Mouse (Mus musculus) liver, embryonic 11.5 days (tissue): ENCODE data around the gene Gm32742. TPM values are rescaled to one million over a fixed set of nuclear protein-coding genes. Genes with fewer than 3 reads are reported as not detected.

Source experiments
- ATAC-seq: fragments of 200-750 bp; cut with Nextera tagmentation; replicated peaks from 2 replicates; pipeline ENCODE4 v1.8.0; 2017; ENCODE audit warnings: moderate number of reproducible peaks, mild to moderate bottlenecking, moderate TSS enrichment, moderate library complexity; ENCODE audit not compliant: low FRiP score
- DNase-seq: peaks from one replicate; pipeline ENCODE4 v3.0.0-alpha.2; 2017; ENCODE audit warnings: low spot score
- H3K27ac ChIP-seq: fragments of 300-500 bp; sonication (generic); 2 replicates; pipeline ENCODE4 v1.5.1; 2014; ENCODE audit warnings: mild to moderate bottlenecking, low read depth, low read length, control low read depth
- H3K27me3 ChIP-seq: fragments of 300-500 bp; sonication (generic); replicated peaks from 2 replicates; pipeline ENCODE4 v1.6.1; 2014; ENCODE audit warnings: low read length, mixed read lengths; ENCODE audit not compliant: control insufficient read depth, insufficient read depth
- H3K36me3 ChIP-seq: fragments of 300-500 bp; sonication (generic); 2 replicates; pipeline ENCODE4 v1.6.1; 2014; ENCODE audit warnings: mild to moderate bottlenecking, low read length, moderate library complexity, mixed read lengths; ENCODE audit not compliant: control insufficient read depth, insufficient read depth
- H3K4me1 ChIP-seq: fragments of 300-500 bp; sonication (generic); replicated peaks from 2 replicates; pipeline ENCODE4 v1.6.1; 2014; ENCODE audit warnings: low read length, mixed read lengths; ENCODE audit not compliant: control insufficient read depth, insufficient read depth
- H3K4me2 ChIP-seq: fragments of 300-500 bp; sonication (generic); 2 replicates; pipeline ENCODE4 v1.6.1; 2014; ENCODE audit warnings: mild to moderate bottlenecking, control low read depth, moderate library complexity
- H3K4me3 ChIP-seq: fragments of 300-500 bp; sonication (generic); 2 replicates; pipeline ENCODE4 v1.5.1; 2014; ENCODE audit warnings: low read depth, low read length, control low read depth
- H3K9ac ChIP-seq: fragments of 300-500 bp; sonication (generic); 2 replicates; pipeline ENCODE4 v1.6.1; 2014; ENCODE audit warnings: low read depth, low read length, control low read depth
- H3K9me3 ChIP-seq: fragments of 300-500 bp; sonication (generic); 2 replicates; pipeline ENCODE4 v1.6.1; 2016; ENCODE audit warnings: low read length, inconsistent platforms, mixed read lengths; ENCODE audit not compliant: control insufficient read depth
- WGBS: fragments of 180-500 bp; shearing (Covaris S2); extraction: QIAGEN DNeasy Blood & Tissue Kit; methylation state at CpG from one replicate; pipeline ENCODE4 v1.1.7; 2014; 5-methylcytosine and 5-hydroxymethylcytosine counted together
- polyA plus RNA-seq: library from polyadenylated mRNA; unstranded; fragments of >200 nt; fragmentation: Nextera tagmentation; extraction: Ambion mirVana; gene quantifications from 2 replicates; pipeline ENCODE4 v1.2.1, GENCODE M21; 2014

The Gm32742 gene
- polyA plus RNA-seq: 0.04 TPM in 1 of 2 replicates, not detected in the other

DNA sequence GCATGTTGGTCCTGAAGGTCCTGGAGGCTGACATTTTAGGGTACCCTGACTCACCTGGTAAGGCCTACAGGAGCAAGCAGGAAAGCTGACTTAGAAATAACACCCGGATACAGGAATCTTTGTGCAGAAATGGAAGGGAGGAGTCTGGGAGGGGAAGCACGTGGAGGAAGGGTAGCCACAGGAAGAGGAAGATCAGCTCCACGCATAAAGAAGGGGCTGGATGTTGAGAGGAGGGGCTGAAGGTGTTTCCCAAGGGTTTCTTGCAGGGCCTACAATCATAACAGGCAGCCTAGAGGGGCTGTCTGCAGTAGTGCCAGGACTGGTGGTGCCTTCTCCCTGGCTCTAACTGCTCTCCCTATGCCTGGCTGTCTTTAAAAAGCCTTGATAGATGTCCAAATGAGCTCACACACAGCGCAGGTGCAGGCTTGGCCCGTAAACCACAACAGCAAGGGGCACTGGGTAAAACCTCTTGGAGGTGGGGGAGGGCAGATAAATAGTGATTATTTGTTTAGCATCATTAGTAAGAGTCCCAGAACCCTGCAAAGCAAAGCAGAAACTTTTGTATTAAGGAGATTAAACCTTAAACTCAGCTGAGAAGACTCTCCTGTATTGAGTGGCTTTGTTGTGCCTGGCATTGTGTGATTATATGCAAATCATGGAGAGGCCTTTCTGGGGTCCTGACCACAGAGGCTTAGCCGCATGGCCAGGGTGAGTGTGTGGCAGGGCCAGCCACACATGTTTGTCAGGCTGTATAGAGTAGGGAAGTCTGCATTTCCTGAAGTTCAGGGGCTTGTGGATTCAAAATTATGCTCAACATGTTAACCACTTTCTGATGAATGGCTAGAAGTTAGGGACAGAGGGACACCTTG is at the start of gene Gm32742:
TSS of gene Gm32742 (minus strand) at position 206 of the 869 bp plus-strand sequence.
- H3K4me3 ChIP-seq: no peak within 1 kb of the TSS
- ATAC-seq: no peak

DNA sequence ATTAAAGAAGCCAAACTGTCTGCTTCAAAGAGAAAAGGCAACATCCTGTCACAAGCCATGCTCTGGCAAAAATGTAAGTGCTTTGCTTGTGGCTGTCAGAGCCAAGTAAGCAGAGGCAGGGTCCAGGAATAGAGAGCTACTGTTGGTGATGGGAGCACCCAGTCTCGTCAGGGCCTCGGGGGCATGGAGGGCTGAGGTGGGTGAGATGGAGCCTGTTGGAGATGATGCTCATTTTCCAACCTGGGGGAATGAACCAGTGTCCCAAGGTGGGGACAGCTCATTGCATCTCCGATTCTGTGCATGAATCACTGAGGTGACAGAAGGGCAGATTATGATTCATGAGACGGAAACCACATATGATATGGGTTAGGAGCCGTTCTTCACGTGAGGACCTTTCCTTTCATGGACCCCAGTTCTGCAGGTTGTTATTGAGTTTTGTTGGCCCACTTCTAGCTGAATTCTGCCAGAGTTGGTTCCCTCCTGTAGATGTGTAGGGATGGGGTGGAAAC is 48.5 kb upstream of the Gm32742 start:
- Histone ChIP-seq H3K27me3 (no peaks in the 10 kb centered on the region), H3K4me1 (no peaks in the 10 kb centered on the region), H3K36me3 (no peaks in the 10 kb centered on the region), H3K4me2 (no peak overlapping the region), H3K9ac (no peak overlapping the region), H3K27ac (no peak overlapping the region), H3K4me3 (no peak overlapping the region), H3K9me3 (no peaks in the 10 kb centered on the region)
- no peak for DNase-seq
- 87% methylated on average over 6 of the region's 6 CpGs for WGBS
- ATAC-seq: no peak

More for the DNA sequence above, at the start of gene Gm32742:
- Histone ChIP-seq H3K9ac (no peak within 1 kb of the TSS), H3K4me2 (no peak within 1 kb of the TSS), H3K27me3 (no peaks in the 10 kb centered on the region; the same call in 1 of the 2 replicates), H3K4me1 (no peaks in the 10 kb centered on the region), H3K27ac (no peak within 1 kb of the TSS), H3K9me3 (no peaks in the 10 kb centered on the region), H3K36me3 (no peaks in the 10 kb centered on the region)
- WGBS: 37% methylated on average over 6 of the region's 6 CpGs
- no peak for DNase-seq

DNA sequence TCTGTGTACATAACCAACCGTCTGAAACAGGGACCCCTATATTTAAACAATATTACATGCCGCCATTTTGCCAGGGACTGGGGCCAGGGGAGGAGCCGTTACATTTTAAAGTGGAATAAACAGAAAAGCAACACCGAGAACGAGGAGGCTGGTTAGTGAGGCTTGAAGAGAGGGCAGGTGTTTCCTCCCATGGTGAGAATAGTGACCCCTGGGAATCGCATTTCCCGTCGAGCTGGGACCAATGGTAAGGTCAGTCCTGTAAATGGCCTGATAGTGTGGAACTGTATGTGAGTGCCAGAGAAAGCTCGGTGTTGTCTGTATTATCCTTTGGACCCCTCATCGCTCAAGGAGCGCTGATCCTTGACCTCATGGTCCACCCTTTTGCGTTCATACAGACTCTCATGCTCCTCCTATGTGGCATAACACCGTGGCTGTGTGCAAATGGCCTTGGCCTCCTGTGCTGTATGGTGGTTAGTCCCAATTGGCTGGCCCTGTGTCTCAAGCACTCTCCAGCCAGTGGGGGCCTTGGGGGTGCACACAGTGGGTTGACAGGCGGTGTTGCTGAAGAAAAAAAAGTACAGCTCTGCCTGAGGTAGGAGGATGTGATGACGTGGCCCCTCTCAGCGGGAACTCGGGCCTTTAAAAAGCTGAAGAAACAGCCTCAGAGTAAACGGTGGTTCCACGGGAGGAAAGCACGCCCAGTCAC is 47.9 kb upstream of the Gm32742 start, which contains the start of gene Pou2af1:
TSS of gene Pou2af1 (plus strand) at position 686 of the 706 bp plus-strand sequence.
- 80% methylated on average over 20 of the region's 20 CpGs for WGBS
- ATAC-seq: no peak

DNA sequence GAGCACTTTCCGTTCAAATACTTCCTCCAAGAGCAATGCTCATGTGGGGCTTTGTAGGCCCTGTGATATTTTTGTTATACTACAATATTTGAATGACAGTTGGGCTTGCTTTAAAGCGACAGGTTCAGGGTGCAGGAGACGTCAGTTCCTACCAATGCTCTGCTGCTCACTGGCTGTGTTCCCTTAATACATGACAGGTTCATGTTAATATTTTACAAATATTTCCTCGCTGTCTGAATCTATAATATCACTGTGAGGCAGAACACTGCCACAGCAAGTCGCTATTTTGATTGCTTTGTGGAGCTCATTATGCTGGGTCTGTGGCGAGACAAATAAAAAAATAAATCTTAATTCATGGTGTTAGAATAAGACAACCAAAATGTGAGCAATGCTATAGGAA is 45.9 kb upstream of the Gm32742 start:
- Histone ChIP-seq H3K4me3 (no peak overlapping the region), H3K9me3 (no peaks in the 10 kb centered on the region), H3K9ac (no peak overlapping the region), H3K36me3 (no peaks in the 10 kb centered on the region), H3K4me2 (no peak overlapping the region), H3K4me1 (no peaks in the 10 kb centered on the region), H3K27me3 (no peaks in the 10 kb centered on the region), H3K27ac (no peak overlapping the region)
- 67% methylated on average over 6 of the region's 6 CpGs for WGBS
- ATAC-seq (no peak), DNase-seq (no peak)

More for the DNA sequence above, 47.9 kb upstream of the Gm32742 start, which contains the start of gene Pou2af1:
- H3K4me2 ChIP-seq: no peak within 1 kb of the TSS
- no peak within 1 kb of the TSS for H3K27ac ChIP-seq
- no peaks in the 10 kb centered on the region for H3K27me3 ChIP-seq
- DNase-seq: no peak
- no peak within 1 kb of the TSS for H3K4me3 ChIP-seq
- H3K9me3 ChIP-seq: no peaks in the 10 kb centered on the region
- no peak within 1 kb of the TSS for H3K9ac ChIP-seq
- no peaks in the 10 kb centered on the region for H3K4me1 ChIP-seq
- no peaks in the 10 kb centered on the region for H3K36me3 ChIP-seq

DNA sequence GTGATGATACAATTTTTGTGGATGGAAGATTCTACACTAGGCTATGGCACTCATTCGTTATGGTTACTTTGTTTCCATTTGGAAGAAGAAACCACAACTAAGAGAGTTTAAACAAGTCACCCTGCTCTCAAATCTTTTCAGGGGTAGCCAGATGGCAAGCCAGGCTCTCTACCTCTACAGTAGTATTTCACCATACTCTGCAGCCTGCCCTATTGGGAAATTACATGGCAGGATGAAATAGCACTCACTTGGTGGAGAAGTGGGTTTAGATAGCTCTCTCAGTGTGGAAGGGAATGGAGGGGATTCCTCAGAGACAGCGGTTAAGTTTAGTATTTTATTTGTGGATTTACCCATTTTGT is 43.6 kb upstream of the Gm32742 start:
- Histone ChIP-seq H3K4me2 (no peak overlapping the region), H3K27me3 (no peaks in the 10 kb centered on the region), H3K4me3 (no peak overlapping the region), H3K4me1 (no peaks in the 10 kb centered on the region), H3K9ac (no peak overlapping the region), H3K27ac (no peak overlapping the region), H3K36me3 (no peaks in the 10 kb centered on the region), H3K9me3 (no peaks in the 10 kb centered on the region)
- ATAC-seq: no peak
- DNase-seq: no peak
- 73% methylated on average over 2 of the region's 2 CpGs for WGBS

DNA sequence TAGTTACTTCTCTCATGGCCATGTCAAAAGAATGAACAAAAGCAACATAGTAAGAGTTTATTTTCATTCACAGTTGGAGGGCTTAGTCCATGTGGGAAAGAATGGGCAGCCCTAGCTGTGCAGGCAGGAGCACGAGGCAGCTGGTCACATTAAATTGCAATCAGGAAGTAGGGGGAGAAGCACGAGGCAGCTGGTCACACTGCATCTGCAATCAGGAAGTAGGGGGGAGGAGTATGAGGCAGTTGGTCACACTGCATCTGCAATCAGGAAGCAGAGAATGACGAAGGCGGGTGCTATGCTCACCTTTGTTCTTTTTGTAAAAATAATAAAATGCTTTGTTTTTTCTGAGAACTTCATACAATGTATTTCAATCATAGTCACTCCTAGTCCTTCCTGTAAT is 29.5 kb upstream of the Gm32742 start:
- Histone ChIP-seq H3K27ac (no peak overlapping the region), H3K36me3 (no peaks in the 10 kb centered on the region), H3K4me3 (no peak overlapping the region), H3K9ac (no peak overlapping the region), H3K4me1 (no peaks in the 10 kb centered on the region), H3K27me3 (no peaks in the 10 kb centered on the region), H3K9me3 (no peaks in the 10 kb centered on the region), H3K4me2 (no peak overlapping the region)
- 59% methylated on average over 4 of the region's 4 CpGs for WGBS
- ATAC-seq: no peak
- DNase-seq: no peak

DNA sequence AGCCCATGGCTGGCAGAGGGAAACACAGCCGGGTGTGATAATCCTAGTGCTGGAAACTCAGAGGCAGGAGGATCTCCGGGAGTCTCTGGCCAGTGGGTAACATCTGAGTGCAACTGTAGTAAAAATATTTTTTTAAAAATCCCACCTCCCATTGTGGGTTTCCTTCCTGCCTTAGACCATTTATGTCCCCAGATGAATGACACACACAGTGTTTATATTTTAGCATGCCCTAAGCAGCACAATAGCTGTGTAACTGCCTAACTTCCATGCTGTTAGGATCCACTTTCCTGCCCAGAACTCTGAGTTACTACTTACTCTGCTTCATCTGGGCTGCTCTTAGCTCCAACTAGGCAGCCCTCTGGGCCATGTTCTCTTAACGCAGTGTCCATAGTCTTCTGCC is 25.3 kb upstream of the Gm32742 start:
- Histone ChIP-seq H3K27me3 (no peaks in the 10 kb centered on the region), H3K9ac (no peak overlapping the region), H3K4me2 (no peak overlapping the region), H3K36me3 (no peaks in the 10 kb centered on the region), H3K27ac (no peak overlapping the region), H3K9me3 (no peaks in the 10 kb centered on the region), H3K4me1 (no peaks in the 10 kb centered on the region), H3K4me3 (no peak overlapping the region)
- DNase-seq (no peak), ATAC-seq (no peak)
- 82% methylated on average over 3 of the region's 3 CpGs for WGBS

DNA sequence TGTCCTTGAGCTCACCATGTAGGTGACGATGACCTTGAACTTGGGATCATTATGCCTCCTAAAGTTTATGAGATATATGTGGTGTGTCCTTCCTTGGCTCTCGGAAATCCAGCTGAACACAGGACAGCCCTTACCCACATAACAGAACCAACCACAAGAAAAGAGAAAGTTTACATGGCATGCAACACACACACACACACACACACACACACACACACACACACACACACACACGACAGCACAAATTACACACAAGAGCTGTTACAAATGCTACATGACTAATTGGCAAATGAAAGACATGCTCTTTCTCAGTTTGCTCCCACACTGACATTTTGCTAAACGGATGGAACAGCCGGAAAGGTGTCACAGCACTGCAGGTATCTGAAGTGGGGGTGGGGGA is 20.6 kb upstream of the Gm32742 start:
- Histone ChIP-seq H3K36me3 (no peaks in the 10 kb centered on the region), H3K27ac (no peak overlapping the region), H3K4me2 (no peak overlapping the region), H3K9me3 (no peaks in the 10 kb centered on the region), H3K4me1 (no peaks in the 10 kb centered on the region), H3K4me3 (no peak overlapping the region), H3K27me3 (no peaks in the 10 kb centered on the region), H3K9ac (no peak overlapping the region)
- ATAC-seq: no peak
- DNase-seq: no peak
- 73% methylated on average over 5 of the region's 5 CpGs for WGBS
